Mouse (Mus musculus): ENCODE results near the gene Cyp26b1. TPM values are rescaled to one million over a fixed set of nuclear protein-coding genes. Genes with fewer than 3 reads are reported as not detected.

Gene Cyp26b1
- polyA plus RNA-seq, 1 experiment, result 6.6 TPM

GRCm38 (mm10) chr6:84549852-84550437 lies 43.8 kb downstream of the Cyp26b1 start:
- H3K36me3 ChIP-seq (ENCODE audit: control insufficient read depth, insufficient read depth, low read length), result no peaks in the 10 kb centered on the region
- no peak overlapping the region for H3K27ac ChIP-seq (ENCODE audit: control insufficient read depth, insufficient read depth, low read length)
- no peak overlapping the region for H3K4me3 ChIP-seq (ENCODE audit: control insufficient read depth, insufficient read depth, low read length)
- DNase-seq, result no peak
- H3K27me3 ChIP-seq (ENCODE audit: control insufficient read depth, insufficient read depth, low read length), result no peaks in the 10 kb centered on the region
- H3K4me1 ChIP-seq (replicated peaks; ENCODE audit: control insufficient read depth, insufficient read depth, low read length), result no peaks in the 10 kb centered on the region
- TF ChIP-seq POLR2A (IDR thresholded peaks at IDR 0.05; ENCODE audit: control insufficient read depth, extremely low read depth, insufficient read depth, low read length, poor library complexity) (no peak), CTCF (IDR thresholded peaks at IDR 0.05; ENCODE audit: borderline replicate concordance, control insufficient read depth, extremely low read depth, insufficient read depth, low read length, poor library complexity) (no peak)
- 14% methylated on average over 9 of the region's 9 CpGs for WGBS

GRCm38 (mm10) chr6:84545428-84545827 lies 48.3 kb downstream of the Cyp26b1 start:
- TF ChIP-seq CTCF (IDR thresholded peaks at IDR 0.05; ENCODE audit: borderline replicate concordance, control insufficient read depth, extremely low read depth, insufficient read depth, low read length, poor library complexity) (no peak), POLR2A (IDR thresholded peaks at IDR 0.05; ENCODE audit: control insufficient read depth, extremely low read depth, insufficient read depth, low read length, poor library complexity) (no peak)
- 60% methylated on average over 2 of the region's 2 CpGs for WGBS
- Histone ChIP-seq H3K36me3 (ENCODE audit: control insufficient read depth, insufficient read depth, low read length) (no peaks in the 10 kb centered on the region), H3K27me3 (ENCODE audit: control insufficient read depth, insufficient read depth, low read length) (no peaks in the 10 kb centered on the region), H3K4me1 (replicated peaks; ENCODE audit: control insufficient read depth, insufficient read depth, low read length) (no peaks in the 10 kb centered on the region), H3K4me3 (ENCODE audit: control insufficient read depth, insufficient read depth, low read length) (no peak overlapping the region), H3K27ac (ENCODE audit: control insufficient read depth, insufficient read depth, low read length) (no peak overlapping the region)
- no peak for DNase-seq

- Histone ChIP-seq H3K36me3 (ENCODE audit: control insufficient read depth, insufficient read depth, low read length) (no peaks in the 10 kb centered on the region), H3K27me3 (ENCODE audit: control insufficient read depth, insufficient read depth, low read length) (no peaks in the 10 kb centered on the region), H3K4me1 (replicated peaks; ENCODE audit: control insufficient read depth, insufficient read depth, low read length) (no peaks in the 10 kb centered on the region), H3K27ac (ENCODE audit: control insufficient read depth, insufficient read depth, low read length) (no peak overlapping the region), H3K4me3 (ENCODE audit: control insufficient read depth, insufficient read depth, low read length) (no peak overlapping the region)
- WGBS, result 75% methylated on average over 3 of the region's 3 CpGs
- TF ChIP-seq POLR2A (IDR thresholded peaks at IDR 0.05; ENCODE audit: control insufficient read depth, extremely low read depth, insufficient read depth, low read length, poor library complexity) (no peak), CTCF (IDR thresholded peaks at IDR 0.05; ENCODE audit: borderline replicate concordance, control insufficient read depth, extremely low read depth, insufficient read depth, low read length, poor library complexity) (no peak)
- DNase-seq, result no peak
Observed at GRCm38 (mm10) chr6:84544359-84544758, 49.3 kb downstream of the Cyp26b1 start.

GRCm38 (mm10) chr6:84543516-84543915 lies 50.2 kb downstream of the Cyp26b1 start:
- DNase-seq, result no peak
- 71% methylated on average over 5 of the region's 5 CpGs for WGBS
- Histone ChIP-seq H3K36me3 (ENCODE audit: control insufficient read depth, insufficient read depth, low read length) (no peaks in the 10 kb centered on the region), H3K4me3 (ENCODE audit: control insufficient read depth, insufficient read depth, low read length) (no peak overlapping the region), H3K27ac (ENCODE audit: control insufficient read depth, insufficient read depth, low read length) (no peak overlapping the region), H3K27me3 (ENCODE audit: control insufficient read depth, insufficient read depth, low read length) (no peaks in the 10 kb centered on the region), H3K4me1 (replicated peaks; ENCODE audit: control insufficient read depth, insufficient read depth, low read length) (no peaks in the 10 kb centered on the region)
- TF ChIP-seq POLR2A (IDR thresholded peaks at IDR 0.05; ENCODE audit: control insufficient read depth, extremely low read depth, insufficient read depth, low read length, poor library complexity) (no peak), CTCF (IDR thresholded peaks at IDR 0.05; ENCODE audit: borderline replicate concordance, control insufficient read depth, extremely low read depth, insufficient read depth, low read length, poor library complexity) (no peak)

GRCm38 (mm10) chr6:84539924-84540323 lies 53.8 kb downstream of the Cyp26b1 start:
- Histone ChIP-seq H3K4me3 (ENCODE audit: control insufficient read depth, insufficient read depth, low read length) (no peak overlapping the region), H3K27me3 (ENCODE audit: control insufficient read depth, insufficient read depth, low read length) (no peaks in the 10 kb centered on the region), H3K36me3 (ENCODE audit: control insufficient read depth, insufficient read depth, low read length) (no peaks in the 10 kb centered on the region), H3K4me1 (replicated peaks; ENCODE audit: control insufficient read depth, insufficient read depth, low read length) (no peaks in the 10 kb centered on the region), H3K27ac (ENCODE audit: control insufficient read depth, insufficient read depth, low read length) (no peak overlapping the region)
- 43% methylated on average over 4 of the region's 4 CpGs for WGBS
- TF ChIP-seq CTCF (IDR thresholded peaks at IDR 0.05; ENCODE audit: borderline replicate concordance, control insufficient read depth, extremely low read depth, insufficient read depth, low read length, poor library complexity), result no peak
- TF ChIP-seq POLR2A (IDR thresholded peaks at IDR 0.05; ENCODE audit: control insufficient read depth, extremely low read depth, insufficient read depth, low read length, poor library complexity), result no peak
- DNase-seq, result no peak

- Histone ChIP-seq H3K4me1 (replicated peaks; ENCODE audit: control insufficient read depth, insufficient read depth, low read length) (no peaks in the 10 kb centered on the region), H3K36me3 (ENCODE audit: control insufficient read depth, insufficient read depth, low read length) (no peaks in the 10 kb centered on the region), H3K4me3 (ENCODE audit: control insufficient read depth, insufficient read depth, low read length) (no peak overlapping the region), H3K27ac (ENCODE audit: control insufficient read depth, insufficient read depth, low read length) (no peak overlapping the region), H3K27me3 (ENCODE audit: control insufficient read depth, insufficient read depth, low read length) (no peaks in the 10 kb centered on the region)
- WGBS, result 85% methylated on average over 3 of the region's 3 CpGs
- no peak for TF ChIP-seq POLR2A (IDR thresholded peaks at IDR 0.05; ENCODE audit: control insufficient read depth, extremely low read depth, insufficient read depth, low read length, poor library complexity)
- no peak for TF ChIP-seq CTCF (IDR thresholded peaks at IDR 0.05; ENCODE audit: borderline replicate concordance, control insufficient read depth, extremely low read depth, insufficient read depth, low read length, poor library complexity)
- no peak for DNase-seq
Observed at GRCm38 (mm10) chr6:84538681-84539080, 55.0 kb downstream of the Cyp26b1 start.

All from thymus, adult 2 months (tissue).